Mouse (Mus musculus) small intestine, adult 2 months (tissue): ENCODE results near the gene Fbxo42.

ENCODE experiments used
- CTCF ChIP-seq: fragments of 200-500 bp; IDR thresholded peaks from 2 replicates; pipeline ENCODE4 v1.5.1; 2012; ENCODE audit warnings: low read depth, mild to moderate bottlenecking, control low read depth, inconsistent platforms, low read length, moderate library complexity, mixed read lengths; ENCODE audit not compliant: insufficient replicate concordance, insufficient read length; ENCODE audit errors: extremely low read depth
- POLR2A ChIP-seq: fragments of 200-500 bp; IDR thresholded peaks from 2 replicates; pipeline ENCODE4 v1.6.1; 2012; ENCODE audit warnings: low read depth, mild to moderate bottlenecking, control low read depth, inconsistent platforms, low read length, moderate library complexity

GRCm38 (mm10) chr4:141101291-141101690 lies 46.4 kb upstream of the Fbxo42 start:
- TF ChIP-seq CTCF (no peak), POLR2A (no peak)
